Mouse (Mus musculus) hindbrain, embryonic 11.5 days (tissue): Measurements from ENCODE around the gene Fbxo8. TPM values are rescaled to one million over a fixed set of nuclear protein-coding genes. Genes with fewer than 3 reads are reported as not detected.

ENCODE experiments used
- ATAC-seq: fragments of 200-750 bp; cut with Nextera tagmentation; 2 replicates; pipeline ENCODE4 v1.8.0; 2017; ENCODE audit warnings: mild to moderate bottlenecking, moderate TSS enrichment, moderate library complexity; ENCODE audit not compliant: low FRiP score
- DNase-seq: peaks from one replicate; pipeline ENCODE4 v3.0.0-alpha.2; 2015; ENCODE audit warnings: low spot score
- H3K27ac ChIP-seq: fragments of 300-500 bp; sonication (generic); 2 replicates; pipeline ENCODE4 v1.5.1; 2014; ENCODE audit warnings: mild to moderate bottlenecking, low read depth, low read length
- H3K27me3 ChIP-seq: fragments of 300-500 bp; sonication (generic); 2 replicates; pipeline ENCODE4 v1.6.1; 2014; ENCODE audit warnings: mild to moderate bottlenecking, low read length, moderate library complexity, mixed read lengths; ENCODE audit not compliant: control insufficient read depth, insufficient read depth
- H3K36me3 ChIP-seq: fragments of 300-500 bp; sonication (generic); 2 replicates; pipeline ENCODE4 v1.6.1; 2014; ENCODE audit warnings: mild to moderate bottlenecking, low read length, moderate library complexity, mixed read lengths; ENCODE audit not compliant: control insufficient read depth, insufficient read depth
- H3K4me1 ChIP-seq: fragments of 300-500 bp; sonication (generic); replicated peaks from 2 replicates; pipeline ENCODE4 v1.6.1; 2014; ENCODE audit warnings: low read length, mixed read lengths; ENCODE audit not compliant: control insufficient read depth, insufficient read depth
- H3K4me2 ChIP-seq: fragments of 300-500 bp; sonication (generic); replicated peaks from 2 replicates; pipeline ENCODE4 v1.6.1; 2014; ENCODE audit warnings: mild to moderate bottlenecking, low read depth, low read length
- H3K4me3 ChIP-seq: fragments of 300-500 bp; sonication (generic); 2 replicates; pipeline ENCODE4 v1.5.1; 2014; ENCODE audit warnings: low read depth, low read length
- H3K9ac ChIP-seq: fragments of 300-500 bp; sonication (generic); 2 replicates; pipeline ENCODE4 v1.6.1; 2014; ENCODE audit warnings: low read depth, low read length
- H3K9me3 ChIP-seq: fragments of 300-500 bp; sonication (generic); 2 replicates; pipeline ENCODE4 v1.6.1; 2016; ENCODE audit warnings: low read length; ENCODE audit not compliant: control insufficient read depth
- WGBS: fragments of 180-500 bp; shearing (Covaris S2); extraction: QIAGEN DNeasy Blood & Tissue Kit; methylation state at CpG from one replicate; pipeline ENCODE4 v1.1.7; 2014; 5-methylcytosine and 5-hydroxymethylcytosine counted together
- polyA plus RNA-seq: library from polyadenylated mRNA; unstranded; fragments of >200 nt; fragmentation: Nextera tagmentation; extraction: Ambion mirVana; gene quantifications from 2 replicates; pipeline ENCODE4 v1.2.1, GENCODE M21; 2014

The Fbxo8 gene
- polyA plus RNA-seq, 1 experiment from 2014 or later = 44.4 TPM

GRCm38 (mm10) chr8:56582841-56583240 lies 32.0 kb downstream of the Fbxo8 start:
- no peak overlapping the region for H3K4me2 ChIP-seq
- no peaks in the 10 kb centered on the region for H3K9me3 ChIP-seq
- H3K9ac ChIP-seq = no peak overlapping the region
- ATAC-seq = no peak
- no peaks in the 10 kb centered on the region for H3K36me3 ChIP-seq
- no peak overlapping the region for H3K27ac ChIP-seq
- no peaks in the 10 kb centered on the region for H3K27me3 ChIP-seq
- DNase-seq = no peak
- H3K4me3 ChIP-seq = no peak overlapping the region
- no peaks in the 10 kb centered on the region for H3K4me1 ChIP-seq

- H3K4me1 ChIP-seq = no peaks in the 10 kb centered on the region
- H3K9me3 ChIP-seq = no peaks in the 10 kb centered on the region
- no peaks in the 10 kb centered on the region for H3K27me3 ChIP-seq
- H3K27ac ChIP-seq = no peak overlapping the region
- H3K4me3 ChIP-seq = no peak overlapping the region
- H3K9ac ChIP-seq = no peak overlapping the region
- WGBS = 75% methylated on average over 2 of the region's 2 CpGs
- no peak for ATAC-seq
- H3K36me3 ChIP-seq = no peaks in the 10 kb centered on the region
- DNase-seq = no peak
- H3K4me2 ChIP-seq = no peak overlapping the region
Observed at GRCm38 (mm10) chr8:56589004-56589403, 38.1 kb downstream of the Fbxo8 start.

- H3K36me3 ChIP-seq = no peaks in the 10 kb centered on the region
- H3K27me3 ChIP-seq = no peaks in the 10 kb centered on the region
- H3K4me2 ChIP-seq = no peak overlapping the region
- no peaks in the 10 kb centered on the region for H3K4me1 ChIP-seq
- no peak overlapping the region for H3K9ac ChIP-seq
- H3K4me3 ChIP-seq = no peak overlapping the region
- 95% methylated on average over 1 of the region's 1 CpGs for WGBS
- no peak overlapping the region for H3K27ac ChIP-seq
- DNase-seq = no peak
- no peaks in the 10 kb centered on the region for H3K9me3 ChIP-seq
- ATAC-seq = no peak
Observed at GRCm38 (mm10) chr8:56591084-56591483, 40.2 kb downstream of the Fbxo8 start.

DNA sequence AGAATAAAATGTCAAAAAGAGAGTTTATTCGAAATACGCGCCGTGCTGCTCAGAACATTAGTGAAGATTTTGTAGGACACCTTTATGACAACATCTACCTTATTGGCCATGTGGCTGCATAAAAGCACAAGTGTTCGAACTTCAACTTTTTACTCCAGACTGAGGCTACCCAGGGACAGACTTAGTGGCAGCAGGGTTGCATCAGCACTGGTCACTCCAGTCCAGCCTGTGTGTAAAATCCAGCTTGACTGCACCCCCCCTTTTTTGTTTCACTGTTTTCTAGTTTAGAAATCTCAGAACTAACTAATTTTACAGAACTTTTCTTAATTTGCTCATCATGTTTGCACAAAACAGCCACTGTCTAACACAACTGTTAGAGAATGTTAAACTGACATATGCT lies 40.6 kb downstream of the Fbxo8 start:
- no peak for DNase-seq

GRCm38 (mm10) chr8:56606481-56606880 lies 55.6 kb downstream of the Fbxo8 start:
- no peak for ATAC-seq
- 44% methylated on average over 3 of the region's 3 CpGs for WGBS
- no peaks in the 10 kb centered on the region for H3K4me1 ChIP-seq
- H3K9ac ChIP-seq = no peak overlapping the region
- H3K27ac ChIP-seq = no peak overlapping the region
- H3K4me3 ChIP-seq = no peak overlapping the region
- DNase-seq = no peak
- no peaks in the 10 kb centered on the region for H3K27me3 ChIP-seq
- no peak overlapping the region for H3K4me2 ChIP-seq
- H3K36me3 ChIP-seq = no peaks in the 10 kb centered on the region
- H3K9me3 ChIP-seq = no peaks in the 10 kb centered on the region

More for the DNA sequence above, 40.6 kb downstream of the Fbxo8 start:
- H3K4me3 ChIP-seq = no peak overlapping the region
- no peak overlapping the region for H3K9ac ChIP-seq
- no peak overlapping the region for H3K27ac ChIP-seq
- no peak for ATAC-seq
- no peaks in the 10 kb centered on the region for H3K36me3 ChIP-seq
- no peaks in the 10 kb centered on the region for H3K4me1 ChIP-seq
- no peaks in the 10 kb centered on the region for H3K27me3 ChIP-seq
- 97% methylated on average over 5 of the region's 5 CpGs for WGBS
- H3K4me2 ChIP-seq = no peak overlapping the region
- no peaks in the 10 kb centered on the region for H3K9me3 ChIP-seq

- Histone ChIP-seq H3K9ac (no peak overlapping the region), H3K9me3 (no peaks in the 10 kb centered on the region), H3K27ac (no peak overlapping the region), H3K27me3 (no peaks in the 10 kb centered on the region), H3K4me1 (no peaks in the 10 kb centered on the region), H3K36me3 (no peaks in the 10 kb centered on the region), H3K4me2 (no peak overlapping the region), H3K4me3 (no peak overlapping the region)
- WGBS = 92% methylated on average over 6 of the region's 6 CpGs
- ATAC-seq (no peak), DNase-seq (no peak)
Observed at GRCm38 (mm10) chr8:56611736-56612135, 60.8 kb downstream of the Fbxo8 start.

DNA sequence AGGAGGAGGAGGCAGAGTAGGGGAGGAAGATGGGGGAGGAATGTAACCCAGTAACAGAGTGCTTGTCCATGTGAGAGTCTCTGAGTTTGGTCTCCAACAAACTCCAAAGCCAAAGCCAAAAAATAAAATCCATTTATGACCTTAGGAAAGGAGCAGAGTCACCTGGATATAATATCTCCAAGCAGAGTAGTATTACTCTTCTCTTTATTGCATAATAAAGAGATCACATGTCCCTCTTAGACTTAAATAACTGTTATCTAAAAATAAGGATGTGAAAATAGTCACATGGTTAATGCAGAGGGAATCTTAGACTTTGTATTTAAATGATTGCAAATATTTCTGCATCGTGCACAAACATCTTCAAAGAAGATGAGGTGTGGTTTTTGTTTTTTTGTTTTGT lies 63.3 kb downstream of the Fbxo8 start:
- Histone ChIP-seq H3K4me1 (no peaks in the 10 kb centered on the region), H3K4me2 (no peak overlapping the region), H3K9ac (no peak overlapping the region), H3K9me3 (no peaks in the 10 kb centered on the region), H3K4me3 (no peak overlapping the region), H3K27ac (no peak overlapping the region), H3K27me3 (no peaks in the 10 kb centered on the region), H3K36me3 (no peaks in the 10 kb centered on the region)
- DNase-seq = no peak
- WGBS = 95% methylated on average over 1 of the region's 1 CpGs
- no peak for ATAC-seq

GRCm38 (mm10) chr8:56615005-56615404 lies 64.1 kb downstream of the Fbxo8 start:
- peak; percentile 52; the same call in 1 of the 2 replicates for ATAC-seq
- Histone ChIP-seq H3K4me2 (no peak overlapping the region), H3K4me3 (no peak overlapping the region), H3K27me3 (peaks cover 3% of the 10 kb centered on the region), H3K36me3 (no peaks in the 10 kb centered on the region), H3K27ac (no peak overlapping the region), H3K4me1 (no peaks in the 10 kb centered on the region), H3K9me3 (no peaks in the 10 kb centered on the region), H3K9ac (no peak overlapping the region)
- DNase-seq = peak; percentile 84
- WGBS = 9% methylated on average over 5 of the region's 5 CpGs

- no peak overlapping the region for H3K4me2 ChIP-seq
- no peak overlapping the region for H3K27ac ChIP-seq
- H3K4me3 ChIP-seq = no peak overlapping the region
- 28% methylated on average over 7 of the region's 7 CpGs for WGBS
- H3K9ac ChIP-seq = no peak overlapping the region
- H3K9me3 ChIP-seq = no peaks in the 10 kb centered on the region
- peak; percentile 70 for DNase-seq
- H3K36me3 ChIP-seq = no peaks in the 10 kb centered on the region
- peaks cover 15% of the 10 kb centered on the region for H3K27me3 ChIP-seq
- ATAC-seq = peak; percentile 26; the same call in 1 of the 2 replicates
- H3K4me1 ChIP-seq = no peaks in the 10 kb centered on the region
Observed at GRCm38 (mm10) chr8:56616260-56616659, 65.4 kb downstream of the Fbxo8 start.
